Mouse (Mus musculus) left cerebral cortex, adult 8-10 months (tissue): ENCODE measurements at regions not wholly inside any gene's neighbourhood (a gene's known extent, or its start where the extent isn't known, plus 50 kb on each side); places are given as distances from the start of the nearest gene placed in this dataset.

Experiments used
- DNase-seq, 2 experiments: peaks; one replicate each; pipeline ENCODE4 v3.0.0; 2022; ENCODE audit warnings: low spot score in 2 of 2

DNA sequence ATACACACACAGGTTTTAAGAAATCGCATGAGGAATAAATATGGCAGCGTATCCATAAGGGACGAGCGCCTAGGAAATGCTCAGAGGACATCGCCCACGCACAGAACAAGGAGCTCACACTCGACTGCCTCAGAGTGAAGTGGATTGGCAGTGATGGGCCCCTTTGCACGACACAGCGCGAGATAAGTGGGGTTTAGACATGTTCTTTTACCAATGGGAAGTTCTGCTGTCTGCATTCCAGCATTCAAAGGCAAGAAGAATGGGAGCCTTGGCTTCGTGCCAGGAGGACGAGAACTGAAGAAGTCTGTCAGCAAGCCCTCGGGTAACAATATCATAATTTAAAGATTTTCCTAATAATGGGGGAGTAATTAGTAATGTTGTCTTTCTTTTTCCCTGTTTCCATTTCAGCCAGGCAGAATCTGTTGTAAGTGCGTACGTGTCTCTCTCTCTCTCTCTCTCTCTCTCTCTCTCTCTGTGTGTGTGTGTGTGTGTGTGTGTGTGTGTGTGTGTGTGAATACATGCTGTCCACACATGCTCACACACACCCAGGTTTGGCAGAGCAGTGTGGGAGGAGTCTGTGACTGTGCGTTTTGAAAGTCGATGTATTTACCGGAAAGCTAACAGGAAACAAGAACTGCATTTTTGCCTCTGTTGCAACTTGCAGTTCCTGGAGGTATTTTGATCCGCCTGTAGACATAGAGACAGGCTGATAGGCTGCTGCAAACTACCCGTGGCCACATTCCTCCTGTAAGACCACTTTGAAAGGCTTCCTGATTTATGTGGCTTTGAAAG, 477.2 kb upstream of the 3110018I06Rik start:
- DNase-seq: peak in 1 of 2 experiments; percentile 8

GRCm38 (mm10) chr12:107016801-107017200, 471.6 kb upstream of the 3110018I06Rik start:
- no peak for DNase-seq

DNA sequence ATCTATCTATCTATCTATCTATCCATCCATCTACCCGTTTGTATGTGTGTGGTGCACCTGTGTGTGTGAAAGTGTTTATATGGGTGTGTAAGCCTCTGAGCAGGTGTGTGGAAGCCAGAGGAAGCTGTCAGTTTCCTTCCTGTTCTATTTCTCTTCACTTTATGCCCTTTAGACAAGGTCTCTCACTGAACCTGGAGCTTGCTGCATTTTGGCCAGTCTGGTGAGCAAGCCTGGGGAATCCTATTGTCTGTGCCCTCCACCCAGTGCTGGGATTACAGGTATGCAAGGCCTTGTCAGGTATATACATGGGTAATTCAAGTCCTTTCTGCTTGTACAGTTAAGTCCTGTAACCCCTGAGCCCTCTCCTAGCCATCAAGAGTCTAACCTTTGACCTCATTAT, 466.6 kb upstream of the 3110018I06Rik start:
- no peak for DNase-seq

GRCm38 (mm10) chr12:107026821-107027220, 461.6 kb upstream of the 3110018I06Rik start:
- DNase-seq: no peak

DNA sequence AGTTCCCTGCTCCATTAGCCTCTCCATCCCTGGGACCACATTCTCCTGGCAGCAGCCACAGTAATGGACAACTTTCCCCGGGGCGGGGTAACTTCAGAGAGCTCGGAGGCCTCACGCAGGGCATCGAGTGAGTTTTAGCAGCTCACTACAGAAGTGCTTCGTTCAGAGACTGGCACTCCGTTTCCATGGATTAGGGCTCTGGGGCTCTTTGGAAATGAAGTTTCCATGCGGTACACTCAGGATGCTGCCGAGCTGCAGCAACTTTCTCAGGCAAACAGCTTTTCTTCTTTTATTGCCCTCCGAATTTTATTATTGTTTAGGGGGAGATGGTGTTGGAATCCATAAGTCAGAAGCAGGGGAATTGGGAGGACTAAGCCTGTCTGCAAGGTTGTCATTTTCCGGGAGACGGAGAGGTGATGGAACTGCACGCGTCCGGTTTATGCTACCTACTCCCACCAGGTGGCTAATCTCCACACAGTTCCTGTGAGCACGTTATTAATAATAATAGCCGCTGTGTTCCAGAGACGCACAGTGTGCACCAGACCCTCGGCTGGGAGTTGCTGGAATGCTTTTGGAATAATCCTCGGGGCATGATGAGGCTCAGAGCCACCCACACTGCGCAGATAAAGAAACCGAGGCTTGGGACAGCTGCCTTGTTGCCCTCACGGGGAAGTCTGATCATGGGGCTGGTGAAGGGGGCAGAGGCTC, 460.4 kb upstream of the 3110018I06Rik start:
- no peak for DNase-seq

GRCm38 (mm10) chr12:107028985-107029384, 459.4 kb upstream of the 3110018I06Rik start:
- no peak for DNase-seq

GRCm38 (mm10) chr12:107036357-107036756, 452.1 kb upstream of the 3110018I06Rik start:
- DNase-seq: no peak

DNA sequence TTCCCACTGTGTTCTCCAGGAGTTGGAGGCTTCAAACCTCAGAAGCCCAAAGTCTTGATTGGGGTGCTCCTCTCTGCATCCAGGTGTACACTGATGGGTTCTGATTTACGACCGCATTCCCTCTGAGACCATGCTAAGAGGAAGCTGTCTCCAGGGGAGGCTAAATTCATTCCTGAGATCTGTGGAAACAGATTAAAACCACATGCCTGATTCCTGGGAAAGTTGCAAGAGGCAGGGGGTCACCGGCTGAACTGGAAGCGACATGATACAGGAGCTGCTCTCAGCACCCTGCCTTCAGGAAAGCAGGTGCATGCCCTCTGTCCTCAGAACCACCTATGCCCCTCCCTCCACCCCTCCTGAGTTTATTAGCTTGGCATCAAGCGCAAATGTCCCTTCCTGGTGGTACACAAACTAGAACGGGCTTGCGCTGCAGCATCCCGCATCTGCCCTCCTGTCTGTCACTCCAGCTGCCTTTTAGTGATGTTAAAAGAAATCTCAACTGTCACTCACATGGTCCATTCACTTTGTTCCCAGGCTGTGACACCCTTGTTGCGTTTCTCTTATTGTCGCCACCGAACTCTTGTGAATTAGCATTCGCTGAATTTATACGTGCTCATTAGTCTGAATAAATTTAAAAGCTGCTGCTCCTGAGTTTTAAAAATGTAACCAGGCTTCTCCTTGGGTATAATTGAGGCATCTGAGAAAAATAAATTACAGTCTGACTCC, 446.3 kb upstream of the 3110018I06Rik start:
- no peak for DNase-seq

GRCm38 (mm10) chr12:107046496-107046895, 441.9 kb upstream of the 3110018I06Rik start:
- no peak for DNase-seq

- DNase-seq: peak in 1 of 2 experiments; percentile 55
Measured at GRCm38 (mm10) chr12:107047059-107047531, 441.3 kb upstream of the 3110018I06Rik start.

DNA sequence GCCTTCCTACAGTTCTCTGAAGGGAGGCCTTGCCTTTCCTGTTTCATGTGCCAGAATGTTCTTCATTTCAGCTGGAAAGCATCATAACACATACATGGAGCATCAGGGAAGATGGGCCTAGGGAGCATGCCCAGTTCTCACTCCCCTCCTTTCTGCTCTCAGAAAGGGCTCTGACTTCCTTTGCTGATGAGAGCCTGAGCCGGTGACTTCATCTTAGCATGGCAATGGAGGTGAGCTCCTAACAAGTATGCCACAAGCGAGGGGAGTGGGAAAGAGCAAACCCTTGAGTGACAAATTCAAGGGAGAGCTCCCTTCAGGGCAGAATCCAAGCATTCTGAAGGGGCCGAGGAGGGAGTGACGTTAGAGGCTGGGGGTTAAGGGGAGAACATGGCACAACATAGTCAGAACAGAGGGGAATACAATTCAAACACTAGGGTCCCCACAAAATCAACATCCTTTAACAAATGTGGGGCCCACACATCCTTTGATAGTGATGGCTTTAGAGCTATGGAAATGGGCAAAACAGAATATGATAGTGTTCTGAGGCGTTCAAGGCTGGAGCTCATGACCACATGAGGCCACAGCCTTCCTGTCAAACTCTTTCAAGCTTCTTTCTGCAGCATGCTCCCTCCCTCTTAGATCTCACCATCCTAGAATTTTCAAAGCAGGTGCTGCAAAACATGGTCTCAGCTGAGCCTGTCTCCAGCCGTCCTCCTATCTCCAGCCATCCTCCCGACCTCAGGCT, 437.4 kb upstream of the 3110018I06Rik start:
- DNase-seq: no peak

- peak in 1 of 2 experiments; percentile 53 for DNase-seq
Measured at GRCm38 (mm10) chr12:107052136-107052535, 436.3 kb upstream of the 3110018I06Rik start.

- DNase-seq: no peak
Measured at GRCm38 (mm10) chr12:107056553-107056952, 431.9 kb upstream of the 3110018I06Rik start.

DNA sequence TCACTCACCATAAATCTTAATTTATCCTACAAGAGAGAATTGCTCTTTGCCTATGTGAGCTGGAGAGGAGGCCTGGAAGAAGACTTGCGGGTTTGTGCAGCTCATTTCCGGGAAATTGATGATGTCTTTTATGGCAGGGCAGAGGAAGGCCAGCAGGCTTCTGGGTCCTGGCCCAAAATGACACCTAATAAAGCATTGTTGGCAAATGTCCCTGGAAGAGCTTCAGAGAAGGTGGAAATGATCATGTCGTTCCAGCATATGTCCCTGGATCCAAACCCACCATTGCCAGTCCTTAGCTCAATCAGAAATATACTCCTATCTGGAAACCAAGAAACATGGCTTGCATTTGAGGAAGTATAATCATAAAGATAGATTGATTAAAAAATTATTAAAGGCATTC, 427.9 kb upstream of the 3110018I06Rik start:
- no peak for DNase-seq

GRCm38 (mm10) chr12:107067346-107067745, 421.1 kb upstream of the 3110018I06Rik start:
- no peak for DNase-seq

- no peak for DNase-seq
Measured at GRCm38 (mm10) chr12:107082541-107082940, 405.9 kb upstream of the 3110018I06Rik start.

GRCm38 (mm10) chr12:107085058-107085905, 403.1 kb upstream of the 3110018I06Rik start:
- no peak for DNase-seq

DNA sequence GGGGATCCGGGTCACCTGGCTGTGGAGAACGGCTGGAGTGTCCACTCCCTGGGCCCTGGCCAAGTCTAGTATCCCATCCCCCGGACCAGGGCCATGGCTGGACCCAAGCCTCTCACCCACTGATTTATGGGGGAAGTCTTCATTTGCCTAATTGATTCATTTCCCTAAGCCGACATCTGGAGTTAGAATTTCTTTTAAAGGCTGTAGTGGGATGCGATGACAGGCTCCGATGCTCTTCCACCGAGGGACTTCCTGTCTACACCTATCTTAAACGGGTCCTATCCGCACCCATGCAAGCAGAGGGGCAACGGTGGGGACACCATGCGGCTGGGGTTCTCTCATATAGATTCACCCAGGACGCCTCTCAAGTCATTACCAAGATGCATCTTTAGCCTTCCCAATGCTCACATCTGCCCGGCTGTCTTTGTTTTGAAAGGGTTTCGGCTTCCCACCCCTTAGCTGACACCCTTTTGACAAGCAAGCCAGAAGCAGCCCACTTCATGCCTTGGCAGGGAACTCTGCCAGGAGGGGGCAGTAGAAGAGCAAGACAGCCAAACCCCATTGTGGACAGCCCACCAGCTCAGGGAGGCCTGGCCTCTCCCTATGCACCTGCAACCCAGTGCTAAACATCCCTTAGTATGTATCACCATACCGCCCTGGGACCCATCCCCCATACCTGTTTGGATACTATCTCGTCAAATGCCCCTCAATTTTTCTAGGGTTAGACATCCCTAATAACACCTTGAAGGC, 402.4 kb upstream of the 3110018I06Rik start:
- peak; percentile 18 for DNase-seq

- DNase-seq: no peak
Measured at GRCm38 (mm10) chr12:107092151-107092550, 396.3 kb upstream of the 3110018I06Rik start.
